Mouse (Mus musculus): Measurements from ENCODE around the gene Cinp. TPM values are rescaled to one million over a fixed set of nuclear protein-coding genes. Genes with fewer than 3 reads are reported as not detected.
"Not testable (repeated sequence)": the region's sequence is repeated elsewhere in the genome, so short reads cannot be mapped to it uniquely, and the experiment has no call there.

Gene Cinp
- polyA plus RNA-seq, 1 experiment: 71.9 TPM

GRCm38 (mm10) chr12:110860293-110860692 is 28.7 kb downstream of the Cinp start:
- no peaks in the 10 kb centered on the region for H3K79me2 ChIP-seq (ENCODE audit: control insufficient read depth, insufficient read depth)
- TF ChIP-seq CEBPB (IDR thresholded peaks at IDR 0.05; ENCODE audit: low read depth): no peak
- no peak for TF ChIP-seq MYOG (IDR thresholded peaks at IDR 0.05; ENCODE audit: control insufficient read depth, extremely low read depth, insufficient read length)
- no peak for TF ChIP-seq MYOD1 (IDR thresholded peaks at IDR 0.05; ENCODE audit: control insufficient read depth, insufficient read length, low read depth)
- no peak for TF ChIP-seq FOSL1 (IDR thresholded peaks at IDR 0.05; ENCODE audit: insufficient read depth, low read length, poor library complexity, severe bottlenecking)
- TF ChIP-seq MAX (IDR thresholded peaks at IDR 0.05): no peak
- no peak for TF ChIP-seq CTCF (IDR thresholded peaks at IDR 0.05; ENCODE audit: control insufficient read depth, insufficient read depth, insufficient read length)
- no peak for TF ChIP-seq USF1 (IDR thresholded peaks at IDR 0.05; ENCODE audit: low read depth)
- no peaks in the 10 kb centered on the region for H3K36me3 ChIP-seq (ENCODE audit: control insufficient read depth, insufficient read depth)
- no peak overlapping the region for H3K4me3 ChIP-seq (ENCODE audit: insufficient read depth, poor library complexity, severe bottlenecking)
- no peaks in the 10 kb centered on the region for H3K79me3 ChIP-seq (ENCODE audit: low read depth)
- H3K27me3 ChIP-seq (ENCODE audit: control insufficient read depth, insufficient read depth, insufficient read length): no peaks in the 10 kb centered on the region
- H3ac ChIP-seq (ENCODE audit: control insufficient read depth, insufficient read length, low read depth): no peak overlapping the region

- not testable (repeated sequence) for H3K79me2 ChIP-seq (ENCODE audit: control insufficient read depth, insufficient read depth); H3K36me3 ChIP-seq (ENCODE audit: control insufficient read depth, insufficient read depth); H3K79me3 ChIP-seq (ENCODE audit: low read depth); H3ac ChIP-seq (ENCODE audit: control insufficient read depth, insufficient read length, low read depth); H3K4me3 ChIP-seq (ENCODE audit: insufficient read depth, poor library complexity, severe bottlenecking); H3K27me3 ChIP-seq (ENCODE audit: control insufficient read depth, insufficient read depth, insufficient read length)
These were observed 30.3 kb downstream of the Cinp start for GRCm38 (mm10) chr12:110858681-110859080.

- no peak for TF ChIP-seq FOSL1 (IDR thresholded peaks at IDR 0.05; ENCODE audit: insufficient read depth, low read length, poor library complexity, severe bottlenecking)
- no peak for TF ChIP-seq MYOD1 (IDR thresholded peaks at IDR 0.05; ENCODE audit: control insufficient read depth, insufficient read length, low read depth)
- no peak for TF ChIP-seq CEBPB (IDR thresholded peaks at IDR 0.05; ENCODE audit: low read depth)
- TF ChIP-seq MYOG (IDR thresholded peaks at IDR 0.05; ENCODE audit: control insufficient read depth, extremely low read depth, insufficient read length): no peak
- no peak for TF ChIP-seq CTCF (IDR thresholded peaks at IDR 0.05; ENCODE audit: control insufficient read depth, insufficient read depth, insufficient read length)
- no peak for TF ChIP-seq MAX (IDR thresholded peaks at IDR 0.05)
- TF ChIP-seq USF1 (IDR thresholded peaks at IDR 0.05; ENCODE audit: low read depth): no peak
- no peak overlapping the region for H3ac ChIP-seq (ENCODE audit: control insufficient read depth, insufficient read length, low read depth)
- H3K79me2 ChIP-seq (ENCODE audit: control insufficient read depth, insufficient read depth): no peaks in the 10 kb centered on the region
- H3K27me3 ChIP-seq (ENCODE audit: control insufficient read depth, insufficient read depth, insufficient read length): no peaks in the 10 kb centered on the region
- no peaks in the 10 kb centered on the region for H3K36me3 ChIP-seq (ENCODE audit: control insufficient read depth, insufficient read depth)
- no peak overlapping the region for H3K4me3 ChIP-seq (ENCODE audit: insufficient read depth, poor library complexity, severe bottlenecking)
- H3K79me3 ChIP-seq (ENCODE audit: low read depth): no peaks in the 10 kb centered on the region
These were observed 31.7 kb downstream of the Cinp start for GRCm38 (mm10) chr12:110857196-110857595.

GRCm38 (mm10) chr12:110854786-110855737 is 33.9 kb downstream of the Cinp start:
- Histone ChIP-seq H3K36me3 (ENCODE audit: control insufficient read depth, insufficient read depth) (no peaks in the 10 kb centered on the region), H3K4me3 (ENCODE audit: insufficient read depth, poor library complexity, severe bottlenecking) (no peak overlapping the region), H3K27me3 (ENCODE audit: control insufficient read depth, insufficient read depth, insufficient read length) (no peaks in the 10 kb centered on the region), H3K79me2 (ENCODE audit: control insufficient read depth, insufficient read depth) (peaks cover 11% of the 10 kb centered on the region), H3K79me3 (ENCODE audit: low read depth) (no peaks in the 10 kb centered on the region), H3ac (ENCODE audit: control insufficient read depth, insufficient read length, low read depth) (no peak overlapping the region)
- TF ChIP-seq MYOG (IDR thresholded peaks at IDR 0.05; ENCODE audit: control insufficient read depth, extremely low read depth, insufficient read length) (no peak), CTCF (IDR thresholded peaks at IDR 0.05; ENCODE audit: control insufficient read depth, insufficient read depth, insufficient read length) (no peak), USF1 (IDR thresholded peaks at IDR 0.05; ENCODE audit: low read depth) (no peak), FOSL1 (IDR thresholded peaks at IDR 0.05; ENCODE audit: insufficient read depth, low read length, poor library complexity, severe bottlenecking) (no peak), CEBPB (IDR thresholded peaks at IDR 0.05; ENCODE audit: low read depth) (no peak), MAX (IDR thresholded peaks at IDR 0.05) (no peak), MYOD1 (IDR thresholded peaks at IDR 0.05; ENCODE audit: control insufficient read depth, insufficient read length, low read depth) (no peak)

GRCm38 (mm10) chr12:110851923-110852322 is 37.0 kb downstream of the Cinp start:
- H3K36me3 ChIP-seq (ENCODE audit: control insufficient read depth, insufficient read depth): no peaks in the 10 kb centered on the region
- no peak for TF ChIP-seq CTCF (IDR thresholded peaks at IDR 0.05; ENCODE audit: control insufficient read depth, insufficient read depth, insufficient read length)
- TF ChIP-seq CEBPB (IDR thresholded peaks at IDR 0.05; ENCODE audit: low read depth): no peak
- TF ChIP-seq MYOD1 (IDR thresholded peaks at IDR 0.05; ENCODE audit: control insufficient read depth, insufficient read length, low read depth): no peak
- no peaks in the 10 kb centered on the region for H3K27me3 ChIP-seq (ENCODE audit: control insufficient read depth, insufficient read depth, insufficient read length)
- H3K79me3 ChIP-seq (ENCODE audit: low read depth): no peaks in the 10 kb centered on the region
- H3ac ChIP-seq (ENCODE audit: control insufficient read depth, insufficient read length, low read depth): no peak overlapping the region
- H3K4me3 ChIP-seq (ENCODE audit: insufficient read depth, poor library complexity, severe bottlenecking): no peak overlapping the region
- H3K79me2 ChIP-seq (ENCODE audit: control insufficient read depth, insufficient read depth): peaks cover 11% of the 10 kb centered on the region

- Histone ChIP-seq H3ac (ENCODE audit: control insufficient read depth, insufficient read length, low read depth) (no peak overlapping the region), H3K36me3 (ENCODE audit: control insufficient read depth, insufficient read depth) (no peaks in the 10 kb centered on the region), H3K4me3 (ENCODE audit: insufficient read depth, poor library complexity, severe bottlenecking) (no peak overlapping the region), H3K79me2 (ENCODE audit: control insufficient read depth, insufficient read depth) (peaks cover 11% of the 10 kb centered on the region), H3K27me3 (ENCODE audit: control insufficient read depth, insufficient read depth, insufficient read length) (no peaks in the 10 kb centered on the region), H3K79me3 (ENCODE audit: low read depth) (no peaks in the 10 kb centered on the region)
- no peak for TF ChIP-seq USF1 (IDR thresholded peaks at IDR 0.05; ENCODE audit: low read depth)
These were observed 37.5 kb downstream of the Cinp start for GRCm38 (mm10) chr12:110851414-110851813.
